Mouse (Mus musculus): Measurements from ENCODE around the gene Tuba3a. TPM values are rescaled to one million over a fixed set of nuclear protein-coding genes. Genes with fewer than 3 reads are reported as not detected.

Tuba3a gene
- total RNA-seq, 2 experiments from 2014 or later: not detected

GRCm38 (mm10) chr6:125232516-125232915 lies 53.3 kb downstream of the Tuba3a start:
- peak; percentile 16; the same call in 1 of the 2 replicates for ATAC-seq (replicated peaks; ENCODE audit: poor library complexity)

GRCm38 (mm10) chr6:125232045-125232437 lies 53.8 kb downstream of the Tuba3a start:
- peak; percentile 27; the same call in 1 of the 2 replicates for ATAC-seq (replicated peaks; ENCODE audit: poor library complexity)

GRCm38 (mm10) chr6:125231117-125232044 lies 54.5 kb downstream of the Tuba3a start, which contains the start of gene Tapbpl:
Tapbpl (minus strand) TSS chr6:125231860.
- ATAC-seq (replicated peaks; ENCODE audit: poor library complexity): peak; percentile 69

GRCm38 (mm10) chr6:125230571-125230970 lies 55.3 kb downstream of the Tuba3a start:
- ATAC-seq (replicated peaks; ENCODE audit: poor library complexity): no peak

Other genes starting within 250 kb of the Tuba3a start
- 22.8 and 25.2 TPM in 2 replicates for gene Ing4, start 246.3 kb downstream of the Tuba3a start, total RNA-seq (2015)
- 44.4 and 49.8 TPM in 2 replicates for gene Ing4, start 246.3 kb downstream of the Tuba3a start, total RNA-seq (2017)
- 8.1 and 9.5 TPM in 2 replicates for gene Acrbp, start 236.4 kb downstream of the Tuba3a start, total RNA-seq (2015)
- gene Acrbp, start 236.4 kb downstream of the Tuba3a start, total RNA-seq (2017): 3.6 and 5.8 TPM in 2 replicates
- gene Lpar5, start 218.1 kb downstream of the Tuba3a start, total RNA-seq (2015): 6.7 and 10.6 TPM in 2 replicates
- 3.5 and 6.7 TPM in 2 replicates for gene Lpar5, start 218.1 kb downstream of the Tuba3a start, total RNA-seq (2017)
- gene Chd4, start 190.1 kb downstream of the Tuba3a start, total RNA-seq (2015): 85.7 and 91.6 TPM in 2 replicates
- gene Chd4, start 190.1 kb downstream of the Tuba3a start, total RNA-seq (2017): 299 and 375 TPM in 2 replicates
- 42.8 and 43.7 TPM in 2 replicates for gene Nop2, start 154.1 kb downstream of the Tuba3a start, total RNA-seq (2015)
- gene Nop2, start 154.1 kb downstream of the Tuba3a start, total RNA-seq (2017): 82.3 and 83.8 TPM in 2 replicates
- gene Iffo1, start 140.8 kb downstream of the Tuba3a start, total RNA-seq (2015): 14.3 and 18.1 TPM in 2 replicates
- 14.2 and 15.7 TPM in 2 replicates for gene Iffo1, start 140.8 kb downstream of the Tuba3a start, total RNA-seq (2017)
- 3,979 and 4,068 TPM in 2 replicates for gene Gapdh, start 119.6 kb downstream of the Tuba3a start, total RNA-seq (2015)
- gene Gapdh, start 119.6 kb downstream of the Tuba3a start, total RNA-seq (2017): 1,418 and 1,569 TPM in 2 replicates
- gene Ncapd2, start 94.3 kb downstream of the Tuba3a start, total RNA-seq (2015): 205 and 228 TPM in 2 replicates
- 207 and 256 TPM in 2 replicates for gene Ncapd2, start 94.3 kb downstream of the Tuba3a start, total RNA-seq (2017)
- gene Mrpl51, start 94.2 kb downstream of the Tuba3a start, total RNA-seq (2015): 144 and 171 TPM in 2 replicates
- 128 and 156 TPM in 2 replicates for gene Mrpl51, start 94.2 kb downstream of the Tuba3a start, total RNA-seq (2017)
- 10.1 and 15.5 TPM in 2 replicates for gene Vamp1, start 70.5 kb downstream of the Tuba3a start, total RNA-seq (2015)
- 6.2 and 9.1 TPM in 2 replicates for gene Vamp1, start 70.5 kb downstream of the Tuba3a start, total RNA-seq (2017)
- 5.2 and 7.4 TPM in 2 replicates for gene Tapbpl, start 54.2 kb downstream of the Tuba3a start, total RNA-seq (2015)
- 16.2 and 18.6 TPM in 2 replicates for gene Tapbpl, start 54.2 kb downstream of the Tuba3a start, total RNA-seq (2017)
- gene Cd27, start 49.0 kb downstream of the Tuba3a start, total RNA-seq (2015): 44.7 and 60.2 TPM in 2 replicates
- 28.9 and 41.9 TPM in 2 replicates for gene Cd27, start 49.0 kb downstream of the Tuba3a start, total RNA-seq (2017)
- 17.5 and 18.7 TPM in 2 replicates for gene Ltbr, start 27.8 kb upstream of the Tuba3a start, total RNA-seq (2015)
- gene Ltbr, start 27.8 kb upstream of the Tuba3a start, total RNA-seq (2017): 28.2 and 43.7 TPM in 2 replicates
- gene Scnn1a, start 34.6 kb upstream of the Tuba3a start, total RNA-seq (2015): 21.8 and 22.9 TPM in 2 replicates
- 0.75 and 1.7 TPM in 2 replicates for gene Scnn1a, start 34.6 kb upstream of the Tuba3a start, total RNA-seq (2017)
- gene Tnfrsf1a, start 63.3 kb upstream of the Tuba3a start, total RNA-seq (2015): 56.9 and 61.8 TPM in 2 replicates
- gene Tnfrsf1a, start 63.3 kb upstream of the Tuba3a start, total RNA-seq (2017): 56.6 and 57.1 TPM in 2 replicates
- gene Plekhg6, start 94.8 kb upstream of the Tuba3a start, total RNA-seq (2015): not detected in 2 replicates
- not detected in 2 replicates for gene Plekhg6, start 94.8 kb upstream of the Tuba3a start, total RNA-seq (2017)
- gene Cd9, start 208.7 kb upstream of the Tuba3a start, total RNA-seq (2015): 41.0 and 50.9 TPM in 2 replicates
- gene Cd9, start 208.7 kb upstream of the Tuba3a start, total RNA-seq (2017): 31.0 and 38.7 TPM in 2 replicates